Mouse (Mus musculus) bone marrow, adult 2 months (tissue): ENCODE measurements around the gene Tuba1b.

Experiments
- CTCF ChIP-seq: fragments of 200-500 bp; IDR thresholded peaks from 2 replicates; pipeline ENCODE4 v1.5.1; 2011; ENCODE audit warnings: low read length, control low read depth; ENCODE audit not compliant: control insufficient read depth, insufficient read depth
- POLR2A ChIP-seq: fragments of 200-500 bp; IDR thresholded peaks from 2 replicates; pipeline ENCODE4 v1.6.1; 2011; ENCODE audit warnings: low read depth, mild to moderate bottlenecking, control low read depth, low read length, borderline replicate concordance; ENCODE audit not compliant: control insufficient read depth

DNA sequence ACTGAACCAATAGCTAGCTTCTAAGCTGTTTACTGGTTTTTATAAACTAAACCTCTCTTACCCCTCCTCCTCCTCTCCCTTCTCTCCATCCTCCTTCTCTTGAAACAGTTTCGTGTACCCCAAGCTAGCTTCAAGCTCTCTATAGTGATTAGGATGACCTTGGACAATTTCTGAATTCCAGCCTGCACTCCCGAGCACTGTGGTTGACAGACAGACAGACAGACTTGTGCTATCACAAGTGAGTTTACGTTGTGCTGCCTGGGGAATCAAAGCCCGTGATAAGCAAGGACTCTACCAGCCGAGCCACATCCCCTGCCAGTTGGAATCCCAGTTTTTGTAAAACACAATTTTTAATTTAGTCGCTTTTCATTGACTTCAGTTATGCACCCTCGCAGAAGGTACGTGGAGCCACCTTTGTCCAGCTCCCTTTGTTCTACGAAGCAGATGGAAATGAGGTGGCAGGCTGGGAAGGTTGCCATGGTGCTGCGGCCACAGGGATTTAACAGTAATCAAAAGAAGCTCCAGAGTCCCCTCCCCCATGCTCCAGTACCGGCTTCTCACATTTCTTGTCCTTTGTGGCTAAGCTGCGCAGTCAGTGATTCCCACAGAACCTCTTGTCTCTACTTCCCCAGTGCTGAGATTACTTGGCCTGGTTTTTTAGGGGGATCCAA, 34.5 kb upstream of the Tuba1b start:
- TF ChIP-seq POLR2A (no peak), CTCF (no peak)
